Mouse (Mus musculus) CH12F3 (cell line): Measurements from ENCODE around the gene Slc17a2.

Source experiments
- in situ Hi-C: fragments of 300-500 bp; cut with MboI; formaldehyde crosslinking; loops from 2 replicates; pipeline ENCODE4 v1.14.3; 2020; ENCODE audit warnings: low sequenced_read_pairs

Gene Slc17a2

DNA sequence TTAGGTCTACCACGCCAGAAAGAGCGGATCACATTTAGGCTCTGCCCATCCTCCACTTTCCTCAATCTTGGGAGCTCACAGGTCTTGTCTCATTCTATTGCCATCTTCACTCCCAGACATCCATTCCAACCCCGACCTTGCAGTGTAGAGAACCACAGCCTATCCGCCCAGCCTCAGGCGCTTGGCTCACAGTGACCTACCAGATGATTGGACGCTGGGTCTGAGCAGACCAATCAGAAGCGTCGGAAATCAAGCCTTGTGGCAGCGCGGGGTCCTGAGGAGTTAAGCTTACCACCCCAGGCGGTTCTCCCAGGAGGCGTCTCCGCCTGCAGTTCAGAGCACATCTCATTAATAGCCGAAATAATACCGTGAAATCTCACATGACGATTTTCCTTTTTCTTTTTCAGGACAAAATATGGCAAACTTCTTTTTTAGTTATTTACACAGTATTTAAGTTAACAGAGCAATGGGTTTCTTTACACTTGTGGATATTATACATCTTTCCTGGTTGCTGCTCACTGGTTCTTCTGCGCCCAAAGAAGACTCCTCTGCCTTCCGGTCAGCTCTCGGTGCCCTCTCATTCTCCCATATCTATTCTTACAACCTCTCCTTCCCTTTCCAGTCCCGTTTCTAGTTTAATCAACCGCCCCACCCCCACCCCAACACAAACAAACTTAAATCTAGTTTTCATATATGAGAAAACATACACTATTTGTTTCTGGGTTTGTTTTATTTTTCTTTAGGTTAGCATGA, 34.1 kb upstream of the Slc17a2 start:
- in situ Hi-C loops, result loop anchor here (25.0 kb wide), 1 partner anchor 1735 kb away; the partner anchor contains the start of genes Hist1h2ag, Hist1h2ah, Hist1h2bj and Hist1h2bk

DNA sequence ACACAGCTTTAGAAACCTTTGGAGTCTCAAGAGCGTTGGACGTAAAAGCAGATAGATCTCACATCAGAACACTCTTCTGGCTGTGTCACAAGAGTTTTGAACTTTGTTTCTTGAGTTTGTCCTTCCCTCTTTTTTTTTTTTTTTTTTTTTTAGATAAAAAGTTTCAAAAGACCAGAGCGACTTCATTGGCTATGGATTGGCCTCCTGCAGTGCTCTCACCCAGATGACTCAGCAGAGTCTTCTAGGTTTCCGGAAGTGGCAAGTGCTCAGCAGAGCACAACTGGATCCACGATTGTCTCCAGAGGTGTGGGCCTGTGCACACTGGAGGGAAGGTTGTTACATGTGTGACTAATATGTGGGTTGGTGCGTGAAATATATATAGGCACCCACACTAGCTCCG, 28.5 kb upstream of the Slc17a2 start:
- in situ Hi-C loops, result no loop called here

DNA sequence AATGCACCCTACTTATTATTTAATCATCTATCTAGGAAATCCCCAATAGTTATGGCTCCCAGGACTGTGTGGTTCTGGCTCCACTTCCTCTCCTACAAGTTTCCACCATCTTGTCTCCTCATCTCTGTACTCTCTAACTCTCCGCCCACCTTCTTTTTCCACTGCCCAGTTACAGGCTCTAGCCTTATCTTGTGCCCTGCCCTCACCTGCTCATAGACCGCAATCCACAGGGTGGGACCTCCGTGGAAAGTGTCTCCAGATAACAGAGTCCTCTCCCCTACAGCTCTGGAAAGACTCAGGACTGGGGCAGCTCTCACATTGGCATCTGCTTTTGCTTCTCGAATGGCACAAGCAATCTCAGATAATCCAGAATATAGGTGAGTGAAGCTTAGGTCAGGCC, 27.8 kb upstream of the Slc17a2 start:
- in situ Hi-C loops, result no loop called here

DNA sequence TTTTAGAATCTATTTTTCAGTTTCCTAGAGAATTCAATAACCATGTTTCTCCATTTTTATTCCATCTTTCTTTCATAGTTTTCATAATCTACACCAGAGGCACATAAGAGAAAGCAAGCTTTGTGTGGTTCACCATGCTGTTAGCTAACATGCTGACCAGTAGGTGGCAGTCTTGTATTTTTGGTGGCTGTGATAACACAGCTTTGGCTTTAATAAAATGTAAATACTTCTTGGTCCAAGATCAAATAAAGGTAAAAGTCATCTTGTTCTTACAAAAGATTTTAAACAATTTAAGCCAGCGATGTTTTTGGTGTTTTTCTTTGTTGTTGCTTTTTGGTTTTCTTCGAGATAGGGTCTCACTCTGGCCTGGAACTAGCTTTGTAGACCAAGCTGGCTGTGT, 14.3 kb upstream of the Slc17a2 start:
- in situ Hi-C loops, result no loop called here

DNA sequence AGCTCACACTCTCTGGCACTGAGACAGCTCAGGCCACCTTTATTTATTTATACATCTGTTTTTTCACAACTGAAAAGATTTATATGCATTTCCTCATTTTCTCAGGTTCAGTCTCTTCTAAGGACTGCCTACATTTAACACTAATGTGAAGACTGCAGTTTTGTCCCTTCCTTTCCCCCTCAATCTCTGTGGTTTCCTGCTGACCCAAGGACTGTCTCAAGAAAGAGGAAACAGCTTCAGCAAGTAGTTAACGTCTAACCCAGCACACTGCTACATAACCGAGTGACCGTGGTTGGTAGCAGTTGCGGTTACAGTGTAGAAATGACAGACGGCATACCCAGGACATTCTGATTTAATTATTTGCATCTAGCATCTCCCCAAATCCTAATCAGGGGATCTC, 7.4 kb upstream of the Slc17a2 start:
- in situ Hi-C loops, result no loop called here

DNA sequence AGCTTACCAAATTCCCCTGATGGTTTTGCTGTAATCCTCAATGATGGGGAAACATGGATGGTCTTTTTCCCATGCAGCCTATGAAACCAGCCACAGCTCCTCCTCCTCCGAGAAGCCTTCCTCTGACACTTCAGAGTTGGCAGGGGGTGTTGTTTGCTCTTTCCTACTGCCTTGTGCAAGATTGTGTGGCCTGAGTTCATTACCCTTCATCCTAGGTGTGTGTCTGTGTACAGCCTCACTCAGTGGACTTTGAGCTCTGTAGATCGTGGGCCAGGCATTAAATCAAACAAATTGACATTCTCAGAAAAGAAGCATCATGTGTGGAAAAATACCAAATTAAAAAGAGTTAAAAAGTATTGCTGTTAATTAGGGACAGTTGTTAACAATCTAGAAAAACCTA, 2.3 kb upstream of the Slc17a2 start:
- in situ Hi-C loops, result no loop called here

DNA sequence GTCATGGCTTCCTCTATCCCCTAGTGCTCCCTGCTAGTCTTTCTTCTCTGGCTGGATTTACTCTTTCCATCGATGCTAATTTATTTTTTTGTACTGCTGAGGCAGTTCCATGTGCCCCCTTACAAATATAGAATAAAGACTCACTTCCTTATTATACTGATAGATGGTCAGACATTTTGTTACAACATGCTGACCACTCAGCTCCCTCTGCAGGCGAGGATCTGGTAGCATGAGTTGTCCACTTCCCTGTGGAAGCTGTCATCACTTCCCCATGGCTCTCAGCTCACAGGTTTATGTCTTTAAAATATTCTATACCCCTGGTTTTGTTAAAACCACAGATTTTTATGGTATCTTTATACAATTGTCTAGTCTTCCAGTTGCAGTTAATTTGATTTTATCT, 9.4 kb downstream of the Slc17a2 start:
- in situ Hi-C loops, result no loop called here

DNA sequence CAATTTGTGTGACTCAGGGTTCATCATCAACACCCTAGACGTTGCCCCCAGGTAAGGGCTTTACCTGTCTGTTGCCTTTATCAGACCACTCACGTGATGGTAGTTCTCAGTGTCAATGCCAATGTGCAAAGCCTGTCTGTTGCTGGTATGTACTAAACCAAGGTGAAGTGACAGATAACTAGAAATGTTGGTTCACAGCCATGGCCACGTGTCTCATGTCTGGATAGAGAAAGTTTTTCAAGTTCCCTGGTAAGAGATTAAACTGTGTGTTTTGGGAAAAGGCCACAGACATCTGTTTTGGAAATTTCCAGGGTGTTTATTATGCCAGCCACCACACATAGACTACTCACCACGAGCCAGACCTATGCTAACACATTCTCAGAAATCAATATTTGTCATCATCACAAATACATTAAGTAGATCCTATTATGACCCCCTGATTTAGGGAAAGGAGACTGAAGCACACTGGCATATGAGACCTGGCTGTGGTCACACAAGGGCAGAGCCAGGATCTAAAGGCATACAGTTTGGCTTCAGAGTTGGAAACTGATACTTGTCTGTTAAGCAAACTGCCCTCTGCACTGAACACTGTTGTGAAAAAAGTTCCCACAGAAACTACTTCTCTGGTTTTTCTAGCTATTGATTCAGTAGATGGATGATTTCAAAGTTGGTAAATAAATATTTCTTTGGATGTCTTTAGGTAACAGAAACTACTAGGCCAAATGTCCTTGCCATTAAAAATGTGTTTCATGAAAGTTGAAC, 13.6 kb downstream of the Slc17a2 start:
- in situ Hi-C loops, result no loop called here

DNA sequence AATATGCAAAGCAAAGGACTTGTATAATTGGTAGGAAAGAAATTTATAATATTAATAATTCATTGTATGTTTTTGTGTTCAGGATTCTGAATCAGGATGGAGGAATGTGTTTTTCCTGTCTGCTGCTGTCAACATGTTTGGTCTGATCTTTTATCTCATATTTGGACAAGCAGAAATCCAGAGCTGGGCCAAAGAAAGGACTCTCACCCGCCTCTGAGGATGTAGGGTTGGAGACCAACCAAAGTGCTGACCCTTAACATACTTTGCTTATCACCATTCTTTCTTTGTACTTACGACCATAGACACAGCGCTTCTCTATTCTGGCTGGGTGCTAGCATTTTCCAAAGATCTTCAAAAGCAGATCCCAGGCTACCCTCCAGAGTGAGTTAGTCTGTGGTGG, 15.4 kb downstream of the Slc17a2 start:
- in situ Hi-C loops, result no loop called here

DNA sequence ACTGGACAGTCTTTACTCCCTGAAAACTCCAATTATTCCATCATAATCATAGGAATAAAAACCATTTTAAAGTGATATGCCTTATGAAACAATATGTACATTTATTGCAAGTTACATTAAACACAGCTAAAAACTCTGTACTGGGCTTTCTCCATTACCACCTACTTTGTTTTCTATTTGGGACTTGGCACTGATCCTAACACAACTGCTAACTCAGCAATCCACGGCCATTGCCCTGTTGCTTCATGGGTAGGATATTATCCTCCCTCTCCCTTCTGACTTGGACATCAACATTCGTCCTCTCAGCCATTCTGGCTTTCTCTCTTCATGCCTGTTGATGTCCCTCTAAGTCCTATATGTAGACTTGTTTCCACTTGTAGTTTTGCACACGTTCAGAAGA, 19.8 kb downstream of the Slc17a2 start:
- in situ Hi-C loops, result no loop called here

DNA sequence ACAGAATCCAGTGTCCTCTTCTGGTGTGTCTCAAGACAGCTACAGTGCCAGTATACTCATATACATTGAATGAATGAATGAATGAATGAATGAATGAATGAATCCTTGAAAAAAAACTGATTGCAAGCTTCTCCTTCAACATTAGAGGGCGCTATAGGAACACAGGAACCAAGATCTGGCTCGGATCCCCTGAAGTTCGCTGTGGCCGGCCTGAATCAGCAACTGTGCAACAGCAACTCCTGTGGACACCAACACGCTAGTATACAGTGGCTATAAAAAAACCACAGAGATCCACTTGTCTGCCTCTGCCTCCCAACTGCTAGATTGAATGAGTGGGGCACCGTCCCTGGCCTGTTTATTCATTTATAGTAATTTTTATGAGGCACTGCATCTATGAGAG, 26.3 kb downstream of the Slc17a2 start:
- in situ Hi-C loops, result no loop called here

DNA sequence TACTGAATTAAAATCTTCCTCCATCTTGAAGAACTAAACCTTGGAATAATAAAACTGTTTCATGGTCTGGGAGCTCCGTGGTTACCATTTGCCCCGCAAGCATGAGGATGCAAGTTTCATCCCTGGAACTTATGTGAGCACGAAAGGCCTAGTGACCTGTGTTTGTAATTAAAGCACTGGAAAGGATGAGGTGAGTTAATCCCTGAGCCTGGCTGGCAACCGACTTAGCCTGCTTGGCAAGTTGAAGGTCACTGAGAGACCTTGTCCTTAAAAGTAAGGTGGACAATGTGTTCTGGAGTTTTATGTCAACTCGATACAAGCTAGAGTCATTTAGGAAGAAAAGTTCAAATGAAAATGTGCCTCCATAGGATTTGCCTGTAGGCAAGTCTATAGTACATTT, 28.0 kb downstream of the Slc17a2 start:
- in situ Hi-C loops, result no loop called here

DNA sequence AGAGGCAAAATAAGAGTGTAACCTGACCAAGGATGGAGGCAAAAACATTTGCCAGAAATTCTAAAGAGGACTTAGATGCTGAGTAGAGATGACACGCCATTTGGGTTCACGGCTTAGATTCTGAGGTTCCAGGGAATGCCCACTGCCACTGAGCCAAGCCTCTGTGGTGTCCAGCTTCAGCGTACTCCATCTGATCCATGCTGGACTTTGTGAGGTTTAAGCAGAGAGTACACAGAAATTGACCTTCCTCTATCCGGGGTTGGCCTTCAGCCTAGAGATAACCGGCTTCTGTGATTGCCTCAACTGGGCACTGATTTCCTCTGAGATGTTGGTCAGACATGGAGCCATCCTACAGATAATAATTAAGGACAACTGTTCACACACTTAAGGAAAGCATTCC, 29.8 kb downstream of the Slc17a2 start:
- in situ Hi-C loops, result no loop called here

DNA sequence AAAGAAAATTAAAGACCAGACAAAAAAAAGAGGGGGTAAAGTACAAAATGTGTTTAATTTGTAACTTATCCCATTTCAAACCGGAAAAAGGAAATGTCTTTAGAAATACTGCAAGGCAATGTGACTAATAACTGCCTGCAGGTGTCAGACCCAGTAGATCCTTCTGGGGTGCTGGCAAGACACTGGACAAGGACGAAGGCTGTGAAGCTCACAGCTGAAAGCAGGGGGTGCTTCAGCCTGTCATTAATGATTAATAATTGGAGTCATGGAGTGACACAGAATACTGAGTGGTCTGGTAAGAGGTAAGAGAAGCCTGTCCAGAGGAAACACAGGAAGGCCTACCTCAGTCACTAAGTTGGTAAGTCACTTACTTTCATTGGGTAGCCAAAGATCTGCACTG, 32.5 kb downstream of the Slc17a2 start, which contains the start of gene Slc17a3:
Gene Slc17a3, plus strand, starts transcription at position 127 of the 400 bp plus-strand sequence.
- in situ Hi-C loops, result no loop called here

DNA sequence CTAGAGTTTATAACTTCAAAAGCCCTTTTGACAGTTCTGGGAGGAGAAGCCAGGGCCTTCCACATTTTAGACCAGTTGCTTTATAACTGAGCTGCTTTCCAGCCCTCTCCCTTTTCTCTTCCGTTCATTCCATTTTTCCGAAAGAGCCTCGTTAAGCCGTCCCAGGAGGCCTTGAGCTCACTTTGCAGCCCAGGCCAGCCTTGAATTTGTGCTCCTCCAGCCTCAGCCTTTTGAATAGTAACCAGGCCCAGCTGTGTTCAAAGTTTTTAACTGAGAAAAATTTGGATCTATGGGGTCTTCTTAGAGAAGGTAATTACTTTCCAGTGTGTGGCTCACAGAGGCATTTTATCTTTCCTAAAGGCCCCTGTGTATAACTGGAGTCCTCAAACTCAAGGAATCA, 39.1 kb downstream of the Slc17a2 start:
- in situ Hi-C loops, result no loop called here

DNA sequence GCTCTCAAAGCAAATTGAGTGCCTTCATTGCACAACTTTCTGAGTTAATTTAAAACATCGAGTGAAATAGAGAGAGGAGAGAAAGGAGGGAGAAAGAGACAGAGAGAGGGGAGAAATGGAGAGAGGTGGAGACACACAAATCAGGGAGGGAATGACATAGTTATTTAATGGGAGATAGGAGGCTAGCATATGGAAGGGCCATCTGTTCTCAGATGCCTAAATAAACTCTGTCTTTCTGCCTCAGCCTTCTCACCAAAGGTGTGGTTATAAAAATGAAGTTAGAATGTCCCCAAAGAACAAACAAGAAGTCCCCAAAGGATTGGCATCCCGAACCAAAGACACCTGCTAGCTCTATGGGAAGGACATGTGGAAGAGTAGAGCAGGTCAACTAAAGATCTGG, 42.5 kb downstream of the Slc17a2 start:
- in situ Hi-C loops, result no loop called here

DNA sequence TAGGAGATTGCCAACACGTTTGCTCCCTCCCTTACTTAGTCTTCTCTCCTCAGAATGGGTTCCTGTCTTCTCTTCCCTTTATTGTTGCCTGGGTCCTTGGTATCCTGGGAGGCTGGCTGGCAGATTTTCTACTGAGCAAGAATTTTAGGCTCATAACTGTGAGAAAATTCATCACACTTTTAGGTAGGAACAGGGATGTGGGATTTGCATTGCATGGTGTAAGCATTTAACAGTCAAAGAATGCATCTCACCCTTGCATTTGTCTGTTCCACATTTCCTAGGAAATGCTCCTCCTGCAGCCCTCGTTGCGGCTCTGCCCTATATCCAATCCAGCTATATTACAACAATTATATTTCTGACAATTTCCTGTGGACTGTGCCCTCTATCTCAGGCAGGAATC, 49.6 kb downstream of the Slc17a2 start:
- in situ Hi-C loops, result no loop called here

DNA sequence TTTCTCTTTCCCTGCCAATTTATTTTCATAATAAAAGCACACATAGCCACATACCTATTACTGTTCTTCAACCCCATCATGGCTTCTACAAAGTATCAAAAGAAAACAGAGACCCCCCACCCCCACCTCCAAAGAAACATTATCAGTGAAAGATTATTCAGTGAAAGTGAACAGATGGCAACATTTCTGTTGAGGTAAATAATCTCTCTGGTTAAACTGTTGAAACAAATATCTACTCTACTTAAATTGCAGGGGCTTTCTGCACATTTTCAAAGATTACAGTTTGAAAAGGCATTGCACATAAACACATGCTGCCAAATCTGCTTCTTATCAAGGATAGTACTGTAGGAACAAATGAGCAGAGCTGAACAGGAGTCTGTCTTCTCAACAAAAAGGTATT, 55.0 kb downstream of the Slc17a2 start:
- in situ Hi-C loops, result no loop called here

DNA sequence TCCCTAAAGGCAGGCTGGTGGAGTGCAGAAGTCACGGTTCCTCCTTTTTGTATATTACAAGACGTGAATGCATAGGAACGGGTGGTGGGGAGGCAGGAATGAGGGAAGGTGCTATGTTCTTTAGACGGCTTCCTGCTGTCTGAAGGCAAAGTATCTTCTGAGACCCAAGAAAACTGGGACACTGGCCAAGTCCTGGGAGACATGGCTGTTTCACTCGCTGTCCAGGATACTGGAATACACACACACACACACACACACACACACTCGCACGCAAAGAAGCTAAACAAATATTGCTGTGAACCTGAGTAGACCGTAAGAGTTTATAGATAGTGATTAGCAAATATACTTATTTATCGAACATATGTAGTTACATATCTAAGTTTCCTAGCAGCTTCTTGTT, 57.9 kb downstream of the Slc17a2 start:
- in situ Hi-C loops, result no loop called here

DNA sequence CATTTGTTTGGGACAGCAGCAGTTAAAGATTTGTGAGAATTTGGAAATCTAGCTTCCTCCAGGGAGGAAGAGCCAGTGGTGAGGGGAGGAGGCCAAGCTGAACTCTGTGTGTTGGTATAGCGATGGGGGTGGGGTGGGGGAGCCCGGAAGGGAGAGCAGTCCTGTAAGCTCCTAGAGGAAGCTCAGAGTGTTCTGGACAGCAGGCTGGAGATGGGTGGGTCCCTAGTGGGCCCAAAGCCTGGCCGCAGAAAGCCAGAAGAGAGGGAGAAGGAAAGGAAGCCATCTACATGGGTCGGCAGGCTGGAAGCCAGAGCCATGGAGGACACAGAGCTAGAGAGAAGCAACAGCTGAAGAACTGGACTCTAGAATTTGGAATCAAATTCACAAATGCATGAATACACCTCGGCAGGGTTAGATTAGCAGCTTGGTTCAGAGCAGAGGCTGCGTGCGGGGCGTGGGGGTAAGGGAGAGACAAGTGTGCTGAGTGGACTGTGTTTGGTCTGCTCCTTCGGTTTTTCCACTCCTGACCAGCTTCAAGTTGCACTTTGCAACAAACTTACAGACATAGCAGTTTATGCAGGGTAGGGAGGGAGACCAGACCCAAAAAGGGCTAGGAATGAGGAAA, 59.4 kb downstream of the Slc17a2 start:
- in situ Hi-C loops, result no loop called here

DNA sequence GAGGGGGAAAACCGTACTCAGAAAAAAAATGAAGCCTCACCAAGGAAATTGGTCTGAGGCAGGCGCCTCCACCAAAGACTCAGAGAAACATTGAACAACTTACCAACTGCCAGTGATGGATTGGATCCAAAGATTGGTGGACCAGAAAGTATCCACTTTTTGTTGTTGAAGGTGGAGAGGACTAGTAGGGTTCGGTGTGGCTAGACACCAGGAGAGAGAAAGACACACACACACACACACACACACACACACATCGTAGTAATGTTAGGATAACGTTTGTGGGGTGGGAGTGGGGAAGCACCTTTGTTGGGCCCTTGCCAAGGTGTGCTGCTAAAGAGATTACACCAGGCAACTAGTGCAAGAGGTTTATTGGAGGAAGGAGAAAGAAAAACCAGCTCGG, 60.2 kb downstream of the Slc17a2 start:
- in situ Hi-C loops, result no loop called here

DNA sequence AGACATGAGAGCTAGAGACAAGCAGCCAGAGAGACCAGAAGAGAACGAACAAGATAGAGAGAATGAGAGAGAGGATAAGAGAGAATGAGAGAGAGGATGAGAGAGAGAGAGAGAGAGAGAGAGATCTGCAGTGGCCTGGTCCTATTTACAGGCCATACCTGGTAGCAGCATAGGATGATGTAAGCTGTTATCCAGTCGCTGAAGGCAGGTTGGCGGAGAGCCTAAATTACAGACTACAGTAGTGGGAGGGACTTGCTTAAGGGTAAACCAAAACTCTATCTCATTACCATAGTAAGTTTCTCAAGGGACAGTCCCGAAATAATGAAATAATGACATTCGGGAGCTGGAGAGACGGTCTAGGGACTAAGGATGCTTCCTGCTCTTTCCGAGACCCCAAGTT, 60.6 kb downstream of the Slc17a2 start, which contains the start of gene Slc17a1:
Gene Slc17a1, plus strand, starts transcription at position 346 of the 400 bp plus-strand sequence.
- in situ Hi-C loops, result no loop called here
